Mouse (Mus musculus) right cerebral cortex, adult 18-20 months (tissue): ENCODE measurements around the gene Ccm2l.

Source experiments
- DNase-seq: peaks from one replicate; pipeline ENCODE4 v3.0.0; 2022; ENCODE audit warnings: mixed read lengths

Gene Ccm2l

DNA sequence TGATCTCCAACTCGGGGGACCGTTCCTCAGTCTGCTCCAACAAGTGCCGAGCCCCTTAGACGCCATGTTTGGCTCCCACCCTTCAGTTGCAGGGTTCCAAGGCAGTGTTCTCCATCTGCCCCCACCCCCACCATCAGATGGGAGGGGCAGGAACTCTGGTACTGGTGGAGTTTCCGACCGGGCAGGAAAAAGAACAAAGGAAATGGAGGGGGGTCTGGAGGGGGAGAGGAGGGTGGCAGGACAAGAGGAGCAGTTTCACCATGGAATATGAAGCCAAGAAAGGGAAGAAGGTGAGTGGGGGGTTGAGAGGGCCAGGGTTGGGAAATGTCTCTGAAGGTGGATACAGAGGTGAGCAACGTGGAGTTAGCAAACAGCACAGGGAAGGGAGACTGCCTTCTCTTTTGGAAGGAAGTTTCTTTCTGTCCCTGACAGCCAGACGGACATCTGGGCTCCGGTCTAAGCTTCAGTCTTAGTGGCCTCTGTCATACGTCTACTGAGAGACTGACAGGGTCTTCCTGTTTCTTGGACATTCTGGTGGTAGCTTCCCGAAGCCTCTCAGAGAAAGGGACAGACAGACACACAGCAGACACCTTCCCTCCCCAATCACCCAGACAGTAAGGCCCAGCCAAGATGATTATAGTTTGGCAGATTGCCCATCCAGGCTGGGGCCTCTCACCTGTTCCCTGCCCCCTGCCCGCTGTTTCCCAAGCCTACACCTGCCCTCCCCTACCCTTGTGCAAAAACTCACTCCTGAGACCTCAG, at the start of gene Ccm2l:
TSS of gene Ccm2l (plus strand) at position 209 of the 762 bp plus-strand sequence.
- no peak for DNase-seq

- DNase-seq, result no peak
Measured at GRCm38 (mm10) chr2:153016786-153017185, 49.0 kb upstream of the Ccm2l start.

GRCm38 (mm10) chr2:153019355-153019754, 46.4 kb upstream of the Ccm2l start:
- no peak for DNase-seq

DNA sequence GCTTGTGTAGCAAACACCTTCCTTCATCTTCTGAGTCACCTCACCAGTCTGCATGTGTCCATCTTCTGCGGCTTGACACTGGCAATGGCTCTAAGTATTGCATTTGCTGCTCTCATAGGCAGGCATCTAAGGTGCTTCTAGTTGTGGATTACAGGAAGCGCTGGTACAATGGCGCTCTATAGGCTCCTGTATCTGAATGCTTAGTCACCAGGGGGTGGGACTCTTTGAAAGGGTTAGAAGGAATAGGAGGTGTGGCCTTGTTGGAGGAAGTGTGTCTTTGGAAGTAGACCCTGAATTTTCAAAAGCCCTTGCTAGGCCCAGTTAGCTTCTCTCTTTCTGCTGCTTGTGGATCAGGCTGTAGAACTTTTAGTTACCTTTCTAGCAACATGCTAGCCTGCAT, 44.6 kb upstream of the Ccm2l start:
- no peak for DNase-seq

DNA sequence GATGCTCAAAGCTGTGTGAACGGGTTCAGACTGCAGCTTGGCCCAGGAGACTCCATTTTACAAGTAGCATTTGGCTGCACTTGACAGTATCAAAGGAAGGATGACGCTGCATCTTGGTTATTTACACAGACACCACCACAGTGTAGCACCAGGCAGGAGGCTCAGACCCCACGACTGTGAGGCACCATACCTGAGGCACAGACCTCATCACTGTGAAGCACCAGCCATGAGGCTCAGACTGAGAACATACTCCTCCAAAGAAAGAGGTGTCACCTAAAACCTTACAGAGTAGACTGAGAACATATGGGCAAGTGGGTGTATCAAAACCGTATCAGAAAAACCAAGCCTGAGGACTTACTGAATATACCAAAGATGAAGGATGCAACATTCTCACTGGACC, 42.9 kb upstream of the Ccm2l start:
- peak; percentile 48 for DNase-seq

- DNase-seq, result no peak
Measured at GRCm38 (mm10) chr2:153026052-153026451, 39.7 kb upstream of the Ccm2l start.

- no peak for DNase-seq
Measured at GRCm38 (mm10) chr2:153027501-153027900, 38.3 kb upstream of the Ccm2l start.

DNA sequence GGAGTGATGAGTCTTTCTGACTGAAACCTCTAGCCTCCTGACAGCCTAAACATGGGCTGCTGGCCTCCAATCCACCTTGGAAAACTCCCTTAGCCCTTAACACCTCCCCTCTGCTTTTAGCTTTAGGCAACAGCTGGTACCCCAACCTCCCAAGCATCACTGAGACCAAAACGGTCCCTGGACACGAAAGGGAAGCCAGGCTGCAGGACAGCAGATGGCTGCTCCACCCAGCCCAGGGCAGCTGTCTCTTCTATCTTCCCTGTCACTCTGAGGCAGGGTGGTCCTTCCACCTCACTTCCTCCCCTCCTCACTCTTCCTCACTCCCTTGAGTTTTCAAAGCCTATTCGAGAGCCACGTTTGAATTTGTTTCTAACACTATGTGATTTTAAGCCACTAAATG, 35.3 kb upstream of the Ccm2l start:
- DNase-seq, result no peak

GRCm38 (mm10) chr2:153031126-153032082, 34.4 kb upstream of the Ccm2l start, which contains the start of gene Xkr7:
Xkr7 (plus strand) TSS chr2:153031852.
- no peak for DNase-seq

DNA sequence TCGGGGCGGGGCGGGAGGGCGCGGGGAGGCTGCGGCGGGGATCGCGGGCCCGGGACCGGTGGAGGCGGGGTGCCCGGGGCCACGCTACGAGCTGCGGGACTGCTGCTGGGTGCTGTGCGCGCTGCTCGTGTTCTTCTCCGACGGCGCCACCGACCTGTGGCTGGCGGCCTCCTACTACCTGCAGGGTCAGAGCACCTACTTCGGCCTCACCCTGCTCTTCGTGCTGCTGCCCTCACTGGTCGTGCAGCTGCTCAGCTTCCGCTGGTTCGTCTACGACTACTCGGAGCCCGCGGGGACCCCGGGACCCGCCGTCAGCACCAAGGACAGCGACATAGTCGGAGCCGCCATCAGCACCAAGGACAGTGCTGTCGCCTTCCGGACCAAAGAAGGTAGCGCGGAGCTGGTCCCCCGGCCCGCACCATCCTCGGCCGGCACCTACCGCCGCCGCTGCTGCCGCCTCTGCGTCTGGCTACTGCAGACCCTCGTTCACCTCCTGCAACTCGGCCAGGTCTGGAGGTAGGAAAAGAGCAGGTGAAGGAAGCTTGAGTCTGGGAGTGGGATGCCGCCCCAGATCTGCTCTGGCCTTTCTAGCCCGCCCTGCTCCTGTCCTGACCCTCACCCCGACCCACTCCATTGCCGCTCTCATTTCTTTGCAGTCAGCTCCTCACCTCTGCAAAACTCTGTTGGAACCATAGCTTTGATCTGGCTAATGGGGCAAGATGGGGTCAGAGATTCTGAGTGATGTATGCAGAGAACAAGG, 33.5 kb upstream of the Ccm2l start:
- no peak for DNase-seq

- no peak for DNase-seq
Measured at GRCm38 (mm10) chr2:153032973-153033372, 32.8 kb upstream of the Ccm2l start.

DNA sequence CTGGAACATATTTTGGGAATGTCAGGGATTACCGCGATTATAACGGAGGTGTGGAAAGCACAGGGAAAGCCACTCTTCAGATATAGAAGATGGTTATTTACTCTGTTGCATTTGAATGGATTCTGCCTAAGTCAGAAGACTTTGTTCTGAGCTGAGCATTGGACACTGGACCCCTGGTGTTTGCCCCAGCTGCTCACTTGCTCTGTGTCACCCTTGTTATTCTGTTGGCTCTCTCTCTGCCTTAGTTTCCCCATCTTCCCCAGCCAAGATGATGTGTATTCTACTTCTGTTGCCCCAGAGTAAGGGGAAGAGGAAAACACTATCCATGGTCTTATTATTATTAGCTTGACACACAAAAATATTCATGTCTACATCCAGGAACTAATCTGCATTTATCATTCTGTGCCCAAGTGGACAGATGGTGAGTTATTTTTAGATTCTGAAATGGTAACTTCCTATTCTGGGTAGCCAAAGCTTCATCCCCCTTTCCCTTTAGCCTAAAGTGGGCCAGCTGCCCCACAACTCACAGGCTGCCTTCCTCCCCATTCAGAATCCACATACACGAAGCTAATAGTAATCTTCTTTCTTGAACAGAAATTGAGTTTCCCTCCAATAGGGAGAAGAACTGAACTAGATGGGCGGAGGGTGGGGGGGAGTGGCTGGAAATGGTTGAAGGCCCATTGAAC, 32.1 kb upstream of the Ccm2l start:
- no peak for DNase-seq

DNA sequence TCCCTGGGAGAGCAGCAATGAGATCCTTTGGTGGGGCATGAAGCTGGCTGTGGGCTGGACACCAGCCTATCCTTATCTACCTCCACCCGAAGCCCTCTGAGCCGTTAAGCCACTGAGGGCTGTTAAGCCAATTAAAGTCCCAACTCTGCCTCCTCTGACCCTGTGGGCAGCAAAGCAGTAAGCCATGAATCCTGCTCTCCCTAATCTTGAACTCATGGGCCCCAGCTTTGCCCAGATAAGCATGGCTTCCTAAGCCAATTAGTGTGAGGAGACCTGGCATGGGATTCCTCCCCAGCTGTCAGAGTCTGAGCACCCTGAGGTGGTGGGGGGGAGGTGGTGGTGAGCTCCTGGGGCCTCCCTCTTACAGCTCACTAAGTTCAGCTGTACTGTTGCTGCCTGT, 29.1 kb upstream of the Ccm2l start:
- no peak for DNase-seq

DNA sequence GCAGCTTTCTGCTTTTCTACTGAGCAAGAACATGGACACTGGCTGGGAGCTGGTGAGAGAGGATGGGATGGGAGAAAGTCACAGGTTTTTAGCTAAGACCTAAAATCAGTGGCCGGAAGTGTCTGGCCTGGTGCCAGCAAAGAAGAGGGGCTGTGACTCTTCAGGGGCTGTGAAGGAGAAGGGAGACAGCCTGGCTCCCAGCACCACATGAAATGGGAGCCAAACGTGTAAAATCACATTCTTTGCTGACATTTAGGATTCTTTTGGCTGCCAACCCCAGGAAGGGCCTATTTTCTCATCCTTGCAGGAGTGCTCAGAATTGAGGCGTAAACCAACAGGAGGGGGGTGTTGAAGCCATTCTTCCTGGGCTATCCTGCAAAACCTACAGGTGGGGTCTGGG, 21.9 kb upstream of the Ccm2l start:
- DNase-seq, result peak; percentile 12

GRCm38 (mm10) chr2:153045884-153046299, 19.9 kb upstream of the Ccm2l start:
- DNase-seq, result peak; percentile 78

DNA sequence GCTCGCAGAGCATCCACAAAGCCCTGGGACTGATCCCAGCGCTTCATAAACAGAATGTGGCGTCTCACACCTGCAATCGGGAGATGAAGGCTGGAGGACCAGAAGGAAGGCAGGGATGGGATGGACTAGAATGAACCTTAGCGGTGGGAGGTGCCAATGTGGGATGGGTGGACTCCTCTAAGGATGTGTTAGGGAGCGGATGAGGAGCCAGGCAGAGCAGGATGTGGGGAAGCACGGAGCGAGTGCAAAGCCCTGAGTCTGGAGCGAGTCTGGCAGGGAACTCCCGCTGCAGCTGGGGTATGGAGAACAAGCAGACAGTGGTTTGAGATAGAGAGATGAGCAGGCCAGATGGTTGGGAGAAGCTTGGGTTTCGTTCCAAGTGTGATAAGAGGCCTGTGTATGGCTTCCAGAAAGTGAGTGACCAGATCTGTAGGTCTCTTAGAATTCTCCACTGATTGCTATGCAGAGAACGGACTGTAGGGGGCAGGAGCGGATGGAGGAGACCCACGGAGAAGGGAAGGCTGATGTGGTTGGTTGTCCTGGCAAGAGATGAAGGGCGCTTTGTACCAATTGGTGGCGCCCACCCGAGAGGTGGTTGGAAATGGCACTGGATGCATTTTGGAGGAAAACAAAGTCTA, 17.8 kb upstream of the Ccm2l start:
- DNase-seq, result peak; percentile 71

DNA sequence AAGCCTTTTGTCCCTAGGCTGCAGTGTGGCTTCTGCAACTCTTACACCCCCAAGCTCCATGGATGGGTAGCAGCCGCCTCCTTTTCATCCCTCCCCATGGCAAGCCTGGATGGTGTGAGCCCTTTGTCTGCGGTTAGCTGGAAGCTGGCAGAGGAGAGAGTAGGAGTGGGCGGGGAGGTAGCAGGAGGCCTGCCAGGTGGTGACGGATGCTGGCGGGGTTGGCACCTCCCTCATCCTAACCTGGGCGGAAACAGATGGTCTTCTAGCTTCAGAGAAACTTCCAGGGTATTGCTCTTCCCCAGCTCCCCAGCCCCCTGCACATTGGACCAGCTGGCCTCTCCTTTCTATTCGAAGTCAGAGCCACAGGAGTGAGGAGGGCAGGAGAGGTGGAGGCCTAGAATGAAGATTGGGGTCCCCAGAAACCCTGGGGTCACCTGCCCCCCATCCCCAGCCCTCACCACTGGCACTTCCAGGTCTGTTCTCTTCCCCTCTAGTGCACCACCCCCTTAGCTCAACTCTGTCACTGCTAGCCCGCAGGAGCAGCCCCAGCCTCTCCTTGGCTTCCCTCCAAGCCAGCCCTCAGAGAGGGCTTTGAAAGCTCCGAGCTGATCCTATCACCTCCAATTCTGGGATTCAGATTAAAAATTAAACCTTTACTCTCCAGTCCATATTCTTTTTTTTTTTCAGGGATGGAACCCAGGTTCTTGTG, 16.3 kb upstream of the Ccm2l start:
- peak; percentile 76 for DNase-seq

DNA sequence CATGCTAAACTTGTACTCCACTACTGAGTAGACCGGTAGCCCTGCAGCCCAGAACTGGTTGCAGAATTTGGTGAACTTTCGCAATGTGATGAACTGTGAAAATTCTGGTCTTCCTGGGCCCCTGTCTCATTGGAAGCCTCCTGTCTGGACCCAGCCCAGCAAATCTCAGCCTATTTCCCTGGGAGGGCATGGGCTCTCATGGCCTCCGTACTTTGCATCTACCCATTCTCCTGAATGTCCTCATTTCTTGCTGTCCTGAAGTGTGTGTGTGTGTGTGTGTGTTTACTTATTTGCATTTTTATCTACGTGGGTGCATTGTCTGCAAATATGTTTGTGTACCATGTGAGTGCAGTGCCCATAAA, 15.8 kb upstream of the Ccm2l start:
- DNase-seq, result no peak

- no peak for DNase-seq
Measured at GRCm38 (mm10) chr2:153051095-153051494, 14.7 kb upstream of the Ccm2l start.

DNA sequence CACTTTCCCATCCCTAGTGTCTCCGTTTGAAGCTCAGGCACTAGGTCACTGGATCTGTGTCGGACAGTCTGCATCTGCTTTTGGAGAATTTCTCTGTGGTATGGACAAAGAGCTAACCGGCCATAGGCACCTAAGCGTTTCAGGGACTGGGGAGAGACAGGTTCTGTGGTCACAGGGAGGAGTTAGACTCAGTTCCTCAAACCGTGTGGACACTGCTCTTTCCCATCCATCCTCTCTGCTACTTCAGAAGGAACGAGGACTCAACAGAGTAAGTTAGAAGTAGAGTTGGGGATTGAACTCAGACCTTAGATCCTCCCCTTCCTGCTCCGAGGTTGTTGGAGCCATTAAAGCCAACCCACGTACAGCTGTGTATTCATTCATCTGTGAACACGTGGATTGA, 14.2 kb upstream of the Ccm2l start:
- no peak for DNase-seq

GRCm38 (mm10) chr2:153052700-153053351, 12.9 kb upstream of the Ccm2l start:
- DNase-seq, result no peak
